ENCODE assay signal across 20 mouse cellular contexts in the genomic region with DNA sequence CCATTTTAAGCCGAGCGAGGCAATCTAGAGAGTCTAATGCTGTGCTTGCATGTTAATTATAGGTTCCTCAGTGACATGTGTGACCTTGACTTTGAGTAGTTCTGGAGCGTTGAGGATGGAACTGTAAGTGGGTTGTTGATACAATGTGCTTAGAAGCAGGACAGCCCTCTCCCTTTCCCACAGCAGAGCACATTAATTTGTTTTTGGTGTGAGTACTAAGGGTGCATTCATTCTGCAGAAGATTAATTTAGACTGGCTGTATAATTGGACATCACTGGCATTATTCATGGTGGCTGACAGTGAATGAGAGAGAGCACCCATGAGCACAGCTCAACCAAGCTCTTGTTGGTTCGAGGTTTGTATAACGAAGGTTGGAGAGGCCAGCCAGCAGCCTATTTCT. TPM values are rescaled to one million over a fixed set of nuclear protein-coding genes. Genes with fewer than 3 reads are reported as not detected.
A peak's percentile ranks its signal among the peaks of the same experiment; 100 is the strongest.
DNase-seq lines count a peak whose midpoint lies in the region; ATAC-seq lines count a peak whose summit lies in the region.
"Had no signal": no experiment of that assay in that cellular context is flagged by ENCODE, and none has a peak within 500 bp of the region (broad histone marks: within the 10 kb centered on the region; RNA-seq: fewer than 3 reads in every experiment).

No protein-coding gene starts in this region.

- no peaks in the 10 kb centered on the region for H3K9me3 ChIP-seq in forebrain, embryonic 12.5 days
- H3K9me3 ChIP-seq in forebrain, embryonic 16.5 days (ENCODE audit: control insufficient read depth, low read length): no peaks in the 10 kb centered on the region
- no peaks in the 10 kb centered on the region for H3K9me3 ChIP-seq in heart, embryonic 13.5 days
- H3K9me3 ChIP-seq: embryonic facial prominence, embryonic 13.5 days; heart, embryonic 10.5 days; hindbrain, embryonic 13.5 days had no signal

- ATAC-seq in forebrain, embryonic 12.5 days (ENCODE audit: low FRiP score): 0 out of 2 replicates have a peak, but pooled peaks have one; percentile 36
- no peak; the same call in 1 of the 2 replicates for ATAC-seq in forebrain, embryonic 16.5 days
- ATAC-seq in heart, embryonic 13.5 days (ENCODE audit: extremely low read depth, insufficient number of reproducible peaks, low FRiP score, low TSS enrichment): no peak
- ATAC-seq: activated CD4-positive, CD25-positive, alpha-beta regulatory T cell, adult 4 months; hindbrain, postnatal 0 days; Patski had no signal

- H3K27ac ChIP-seq in forebrain, embryonic 12.5 days: no peak overlapping the region
- H3K27ac ChIP-seq in forebrain, embryonic 16.5 days (ENCODE audit: low read length): no peak overlapping the region
- peak overlapping the region; percentile 45; the same call in 1 of the 2 replicates for H3K27ac ChIP-seq in heart, embryonic 13.5 days (replicated peaks)
- H3K27ac ChIP-seq: embryonic facial prominence, embryonic 13.5 days; heart, embryonic 10.5 days; hindbrain, embryonic 13.5 days; hindbrain, postnatal 0 days had no signal

- H3K4me3 ChIP-seq in forebrain, embryonic 12.5 days (replicated peaks): no peak overlapping the region
- H3K4me3 ChIP-seq in forebrain, embryonic 16.5 days (replicated peaks; ENCODE audit: low read length): no peak overlapping the region
- no peak overlapping the region for H3K4me3 ChIP-seq in heart, embryonic 13.5 days
- H3K4me3 ChIP-seq: embryonic facial prominence, embryonic 13.5 days; heart, embryonic 10.5 days; hindbrain, embryonic 13.5 days had no signal

- DNase-seq in heart, adult 18-20 months: no peak
- peak; percentile 62 for DNase-seq in Muller cell, postnatal 12 days (ENCODE audit: inconsistent ontology term)
- DNase-seq in retina, postnatal 1 day: peak; percentile 74
- DNase-seq in thymus, postnatal 4 days: no peak
- DNase-seq: adrenal gland, postnatal 14 days; cerebellum, adult 18-20 months; cerebellum, adult 9-11 months; cerebellum, postnatal 36 days; gastrocnemius, postnatal 36 days; heart, adult 11 months; kidney, adult 11 months had no signal

- WGBS in forebrain, embryonic 12.5 days: 30% methylated on average over 5 of the region's 5 CpGs
- 13% methylated on average over 5 of the region's 5 CpGs for WGBS in forebrain, embryonic 16.5 days
- WGBS in heart, embryonic 13.5 days: 45% methylated on average over 5 of the region's 5 CpGs

- no peaks in the 10 kb centered on the region for H3K36me3 ChIP-seq in forebrain, embryonic 12.5 days (replicated peaks)
- H3K36me3 ChIP-seq in forebrain, embryonic 16.5 days (ENCODE audit: control insufficient read depth, insufficient read depth): no peaks in the 10 kb centered on the region
- H3K36me3 ChIP-seq in heart, embryonic 13.5 days: no peaks in the 10 kb centered on the region
- H3K36me3 ChIP-seq: embryonic facial prominence, embryonic 13.5 days; heart, embryonic 10.5 days; hindbrain, embryonic 13.5 days had no signal

- no peak overlapping the region for H3K4me2 ChIP-seq in forebrain, embryonic 12.5 days
- H3K4me2 ChIP-seq in forebrain, embryonic 16.5 days (ENCODE audit: low read length): no peak overlapping the region
- H3K4me2 ChIP-seq in heart, embryonic 13.5 days: no peak overlapping the region
- H3K4me2 ChIP-seq: embryonic facial prominence, embryonic 13.5 days; hindbrain, embryonic 13.5 days had no signal

- H3K4me1 ChIP-seq in forebrain, embryonic 12.5 days: peaks cover 8% of the 10 kb centered on the region
- H3K4me1 ChIP-seq in forebrain, embryonic 16.5 days (replicated peaks; ENCODE audit: control insufficient read depth, insufficient read depth, low read length): no peaks in the 10 kb centered on the region
- peaks cover 20% of the 10 kb centered on the region for H3K4me1 ChIP-seq in heart, embryonic 13.5 days
- H3K4me1 ChIP-seq: embryonic facial prominence, embryonic 13.5 days; hindbrain, embryonic 13.5 days had no signal

- no peak overlapping the region for H3K9ac ChIP-seq in forebrain, embryonic 12.5 days
- H3K9ac ChIP-seq in forebrain, embryonic 16.5 days (replicated peaks; ENCODE audit: low read depth, low read length): no peak overlapping the region
- H3K9ac ChIP-seq in heart, embryonic 13.5 days: no peak overlapping the region
- H3K9ac ChIP-seq: embryonic facial prominence, embryonic 13.5 days; hindbrain, embryonic 13.5 days had no signal

- H3K27me3 ChIP-seq in forebrain, embryonic 12.5 days: no peaks in the 10 kb centered on the region
- no peaks in the 10 kb centered on the region for H3K27me3 ChIP-seq in forebrain, embryonic 16.5 days (replicated peaks; ENCODE audit: control insufficient read depth, insufficient read depth, low read length)
- H3K27me3 ChIP-seq in heart, embryonic 13.5 days (replicated peaks): no peaks in the 10 kb centered on the region
- H3K27me3 ChIP-seq: embryonic facial prominence, embryonic 13.5 days; hindbrain, embryonic 13.5 days; Patski had no signal

RNA-seq across cellular contexts. Expression of a gene that starts 42.3 kb away (rescaled TPM):
- 45.0 and 51.5 TPM in 2 replicates for polyA plus RNA-seq in forebrain, embryonic 12.5 days (2016; fragmentation: Nextera tagmentation; extraction: Ambion mirVana)
- 42.7 and 49.2 TPM in 2 replicates for polyA plus RNA-seq in forebrain, embryonic 16.5 days (2015; fragmentation: Nextera tagmentation; extraction: Ambion mirVana)
- polyA plus RNA-seq in heart, embryonic 13.5 days (2015; fragmentation: Nextera tagmentation; extraction: Ambion mirVana): 243 and 250 TPM in 2 replicates
- 100 to 1,000 TPM; 711 to 790 TPM for total RNA-seq in heart, adult 18-20 months (2021)

Comparison
In these comparisons a context has a peak if more than half of its experiments do, and no peak if none do; other contexts are left out.
1. DNase-seq: peak in Muller cell, postnatal 12 days (single experiment) and retina, postnatal 1 day (single experiment); none in heart, adult 18-20 months (0 of 2) and thymus, postnatal 4 days (single experiment).